Mouse (Mus musculus) cerebellum, adult 2 months (tissue): ENCODE data around the gene Slc39a11.

Source experiments
- CTCF ChIP-seq: fragments of 200-500 bp; IDR thresholded peaks from 2 replicates; pipeline ENCODE4 v1.5.1; 2011; ENCODE audit warnings: low read depth, mild to moderate bottlenecking, control low read depth, low read length, moderate library complexity, borderline replicate concordance; ENCODE audit not compliant: insufficient read depth
- POLR2A ChIP-seq: fragments of 200-500 bp; IDR thresholded peaks from 2 replicates; pipeline ENCODE4 v1.6.1; 2011; ENCODE audit warnings: low read length, control low read depth, borderline replicate concordance; ENCODE audit not compliant: insufficient read depth

DNA sequence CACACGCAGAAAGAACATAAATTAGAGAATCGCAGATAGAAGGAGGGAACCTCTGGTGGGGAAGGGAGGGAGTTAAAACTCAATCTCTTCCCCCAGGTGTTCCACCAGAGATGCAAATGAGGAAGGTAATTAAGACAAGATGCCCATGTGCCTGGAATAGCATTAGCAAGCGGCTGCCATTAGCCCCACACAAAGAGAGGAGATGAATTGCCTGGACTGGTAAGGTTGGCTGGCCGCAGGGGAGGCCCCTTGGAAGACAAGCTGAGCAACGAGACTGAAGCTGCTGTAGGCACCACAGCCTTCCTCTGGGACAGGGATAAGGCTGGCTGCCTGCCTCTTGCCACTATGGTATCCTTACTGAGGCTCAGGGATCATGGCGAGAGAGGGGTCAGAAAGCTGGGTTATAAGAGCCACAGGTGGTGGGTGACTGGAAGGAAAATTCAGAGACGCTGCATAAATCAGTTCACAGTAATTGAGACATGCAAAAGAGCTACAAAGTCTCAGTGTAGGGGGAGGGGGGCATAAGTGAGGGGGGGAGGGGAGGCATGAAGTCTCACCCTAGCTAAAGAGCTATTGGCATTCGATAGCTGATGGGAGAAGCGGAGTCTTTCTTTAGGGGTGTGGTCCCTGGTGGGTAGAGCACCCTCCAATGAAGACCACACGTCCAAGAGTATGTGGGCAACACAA lies 340.5 kb downstream of the Slc39a11 start:
- TF ChIP-seq CTCF (no peak), POLR2A (no peak)
